Mouse (Mus musculus): Measurements from ENCODE around the gene Megf6. TPM values are rescaled to one million over a fixed set of nuclear protein-coding genes. Genes with fewer than 3 reads are reported as not detected.

Gene Megf6
- polyA plus RNA-seq, 1 experiment from 2014 or later, result 4.4 TPM

DNA sequence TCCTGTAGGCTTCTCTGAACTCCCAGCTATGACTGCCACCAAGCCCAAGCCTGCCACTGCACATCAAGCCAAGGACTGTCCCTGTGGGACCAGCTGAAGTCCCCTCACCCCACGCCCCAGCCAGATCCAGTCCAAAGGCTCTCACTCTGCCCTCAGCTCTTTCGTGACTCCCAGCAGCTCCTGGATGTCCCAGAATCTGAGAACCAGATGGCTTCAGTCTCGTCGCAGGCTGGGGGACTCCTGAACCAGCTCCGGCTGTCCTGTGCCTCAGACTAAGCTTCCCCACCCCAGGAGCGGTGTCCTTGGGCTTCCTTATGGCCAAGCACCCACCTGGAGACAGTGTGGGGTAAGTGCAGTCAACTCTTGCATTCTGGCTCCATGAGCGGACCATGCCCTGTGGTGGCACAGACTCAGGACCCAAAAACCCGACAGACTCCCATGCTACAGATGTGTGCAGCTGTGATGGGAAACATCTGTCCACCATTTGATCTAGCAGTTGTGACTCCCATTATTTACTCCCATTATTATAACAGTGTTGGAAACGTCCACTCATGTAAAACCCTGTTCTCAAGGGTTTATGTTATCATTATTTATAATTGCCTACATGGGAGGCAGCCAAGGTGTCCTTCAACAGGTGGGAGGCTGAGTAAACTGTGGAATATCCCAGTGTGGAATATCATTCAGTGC, 140.2 kb downstream of the Megf6 start:
- Histone ChIP-seq H3K4me3 (ENCODE audit: low read depth, low read length) (no peak overlapping the region), H3K4me2 (replicated peaks; ENCODE audit: low read depth) (no peak overlapping the region), H3K9me3 (ENCODE audit: control insufficient read depth) (no peaks in the 10 kb centered on the region), H3K27ac (ENCODE audit: low read depth, low read length) (no peak overlapping the region), H3K27me3 (replicated peaks; ENCODE audit: control insufficient read depth, insufficient read depth, low read length) (no peaks in the 10 kb centered on the region), H3K4me1 (replicated peaks; ENCODE audit: control insufficient read depth, insufficient read depth, low read length) (no peaks in the 10 kb centered on the region), H3K9ac (ENCODE audit: low read depth, low read length) (no peak overlapping the region), H3K36me3 (ENCODE audit: control insufficient read depth, insufficient read depth) (no peaks in the 10 kb centered on the region)
- no peak for ATAC-seq
- 63% methylated on average over 9 of the region's 9 CpGs for WGBS
- TF ChIP-seq CTCF (IDR thresholded peaks at IDR 0.05; ENCODE audit: low read depth), result no peak

DNA sequence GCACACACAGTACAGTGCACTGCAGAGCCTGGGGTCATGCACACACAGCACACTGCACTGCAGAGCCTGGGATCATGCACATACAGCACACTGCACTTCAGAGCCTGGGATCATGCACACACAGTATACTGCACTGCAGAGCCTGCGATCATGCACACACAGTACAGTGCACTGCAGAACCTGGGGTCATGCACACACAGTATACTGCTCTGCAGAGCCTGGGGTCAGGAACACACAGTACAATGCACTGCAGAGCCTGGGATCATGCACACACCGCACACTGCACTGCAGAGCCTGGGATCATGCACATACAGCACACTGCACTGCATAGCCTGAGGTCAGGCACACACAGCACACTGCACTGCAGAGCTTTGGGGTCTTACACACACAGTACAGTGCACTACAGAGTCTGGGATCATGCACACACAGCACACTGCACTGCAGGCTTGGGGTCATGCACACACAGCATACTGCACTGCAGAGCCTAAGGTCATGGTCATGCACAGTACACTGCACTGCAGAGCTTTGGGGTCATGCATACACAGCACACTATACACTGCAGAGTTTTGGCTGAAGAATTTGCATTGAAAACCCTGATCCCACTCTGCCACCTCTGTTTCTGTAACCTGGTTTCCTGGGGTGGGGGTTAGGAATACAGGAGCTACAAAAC, 141.7 kb downstream of the Megf6 start:
- no peak overlapping the region for H3K27ac ChIP-seq (ENCODE audit: low read depth, low read length)
- H3K27me3 ChIP-seq (replicated peaks; ENCODE audit: control insufficient read depth, insufficient read depth, low read length), result no peaks in the 10 kb centered on the region
- H3K36me3 ChIP-seq (ENCODE audit: control insufficient read depth, insufficient read depth), result no peaks in the 10 kb centered on the region
- no peaks in the 10 kb centered on the region for H3K4me1 ChIP-seq (replicated peaks; ENCODE audit: control insufficient read depth, insufficient read depth, low read length)
- TF ChIP-seq CTCF (IDR thresholded peaks at IDR 0.05; ENCODE audit: low read depth), result no peak
- WGBS, result 87% methylated on average over 2 of the region's 2 CpGs
- no peak for ATAC-seq
- H3K4me2 ChIP-seq (replicated peaks; ENCODE audit: low read depth), result no peak overlapping the region
- H3K4me3 ChIP-seq (ENCODE audit: low read depth, low read length), result no peak overlapping the region
- no peaks in the 10 kb centered on the region for H3K9me3 ChIP-seq (ENCODE audit: control insufficient read depth)
- no peak overlapping the region for H3K9ac ChIP-seq (ENCODE audit: low read depth, low read length)

DNA sequence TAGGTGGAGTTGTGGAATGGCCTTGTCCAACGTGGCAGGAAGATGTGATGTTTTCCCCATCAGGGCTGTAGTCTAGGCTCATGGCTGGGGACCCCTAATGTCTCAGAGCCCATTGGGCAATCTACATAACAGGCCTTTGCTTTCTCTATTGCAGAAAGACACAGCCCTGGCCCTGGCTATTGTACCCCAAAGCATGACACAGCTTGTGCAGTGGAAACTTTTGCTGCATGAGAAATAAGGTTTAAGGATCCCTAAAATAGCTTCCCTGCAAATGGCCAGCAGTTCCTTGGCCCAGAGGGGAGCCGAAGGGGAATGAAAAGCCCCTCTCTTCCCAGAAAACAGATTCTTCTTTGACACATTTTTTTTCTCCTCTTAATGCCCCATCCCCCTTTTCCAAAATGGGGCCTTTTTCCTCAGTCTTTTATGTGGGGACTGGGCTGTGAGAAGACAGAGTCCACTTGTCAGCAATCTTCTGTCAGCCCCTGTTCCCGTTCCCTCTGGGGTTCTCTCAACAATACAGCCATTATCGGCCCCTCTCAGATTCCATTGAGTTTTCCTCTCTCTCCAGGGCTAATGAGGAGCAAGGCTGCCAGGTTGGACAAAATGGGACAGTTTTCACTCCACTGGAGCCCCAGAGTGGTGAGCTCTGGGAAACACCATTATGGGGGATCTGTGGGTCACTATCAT, 142.5 kb downstream of the Megf6 start:
- Histone ChIP-seq H3K27me3 (replicated peaks; ENCODE audit: control insufficient read depth, insufficient read depth, low read length) (no peaks in the 10 kb centered on the region), H3K4me2 (replicated peaks; ENCODE audit: low read depth) (no peak overlapping the region), H3K27ac (ENCODE audit: low read depth, low read length) (no peak overlapping the region), H3K36me3 (ENCODE audit: control insufficient read depth, insufficient read depth) (no peaks in the 10 kb centered on the region), H3K9me3 (ENCODE audit: control insufficient read depth) (no peaks in the 10 kb centered on the region), H3K4me1 (replicated peaks; ENCODE audit: control insufficient read depth, insufficient read depth, low read length) (no peaks in the 10 kb centered on the region), H3K4me3 (ENCODE audit: low read depth, low read length) (no peak overlapping the region), H3K9ac (ENCODE audit: low read depth, low read length) (no peak overlapping the region)
- TF ChIP-seq CTCF (IDR thresholded peaks at IDR 0.05; ENCODE audit: low read depth), result no peak
- WGBS, result 59% methylated on average over 4 of the region's 4 CpGs
- no peak for ATAC-seq

DNA sequence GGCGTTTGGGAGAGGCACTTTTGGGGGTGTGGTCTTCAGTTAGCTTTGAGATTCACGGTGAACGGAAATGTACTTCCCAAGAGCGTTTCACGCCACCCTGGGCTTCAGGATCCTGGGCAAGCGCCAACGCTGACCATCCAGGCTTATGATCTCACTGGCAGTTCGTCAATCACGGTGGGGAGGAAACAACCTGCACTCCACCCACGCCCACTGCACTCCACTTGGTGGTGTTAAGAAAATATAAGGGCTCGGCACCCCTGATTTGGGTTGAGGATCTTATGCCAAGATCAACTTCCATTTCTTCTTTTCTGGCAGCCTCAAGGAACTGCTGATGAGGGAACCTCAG, 143.1 kb downstream of the Megf6 start:
- Histone ChIP-seq H3K4me1 (replicated peaks; ENCODE audit: control insufficient read depth, insufficient read depth, low read length) (no peaks in the 10 kb centered on the region), H3K27ac (ENCODE audit: low read depth, low read length) (no peak overlapping the region), H3K9me3 (ENCODE audit: control insufficient read depth) (no peaks in the 10 kb centered on the region), H3K9ac (ENCODE audit: low read depth, low read length) (no peak overlapping the region), H3K27me3 (replicated peaks; ENCODE audit: control insufficient read depth, insufficient read depth, low read length) (no peaks in the 10 kb centered on the region), H3K4me3 (ENCODE audit: low read depth, low read length) (no peak overlapping the region), H3K36me3 (ENCODE audit: control insufficient read depth, insufficient read depth) (0 out of 2 replicates have a peak, but pooled peaks cover 4% of the 10 kb centered on the region), H3K4me2 (replicated peaks; ENCODE audit: low read depth) (no peak overlapping the region)
- TF ChIP-seq CTCF (IDR thresholded peaks at IDR 0.05; ENCODE audit: low read depth), result no peak
- WGBS, result 82% methylated on average over 11 of the region's 11 CpGs
- ATAC-seq, result no peak

Other genes starting within 250 kb of the Megf6 start
- 60.8 and 62.6 TPM in 2 replicates for gene A430005L14Rik, start 213.5 kb upstream of the Megf6 start, polyA plus RNA-seq (2015; fragmentation: Nextera tagmentation; extraction: Ambion mirVana)
- 6.5 and 6.7 TPM in 2 replicates for gene Dffb, start 195.6 kb upstream of the Megf6 start, polyA plus RNA-seq (2015; fragmentation: Nextera tagmentation; extraction: Ambion mirVana)
- gene Cep104, start 195.5 kb upstream of the Megf6 start, polyA plus RNA-seq (2015; fragmentation: Nextera tagmentation; extraction: Ambion mirVana), result 3.8 and 4.0 TPM in 2 replicates
- 13.1 and 15.8 TPM in 2 replicates for gene Lrrc47, start 159.0 kb upstream of the Megf6 start, polyA plus RNA-seq (2015; fragmentation: Nextera tagmentation; extraction: Ambion mirVana)
- 160 and 174 TPM in 2 replicates for gene Smim1, start 144.5 kb upstream of the Megf6 start, polyA plus RNA-seq (2015; fragmentation: Nextera tagmentation; extraction: Ambion mirVana)
- 0.05 TPM in 1 of 2 replicates, not detected in the other for gene Ccdc27, start 128.1 kb upstream of the Megf6 start, polyA plus RNA-seq (2015; fragmentation: Nextera tagmentation; extraction: Ambion mirVana)
- gene Trp73, start 30.5 kb upstream of the Megf6 start, polyA plus RNA-seq (2015; fragmentation: Nextera tagmentation; extraction: Ambion mirVana), result 0.03 TPM in 1 of 2 replicates, not detected in the other
- 13.2 and 15.0 TPM in 2 replicates for gene Wrap73, start 28.4 kb upstream of the Megf6 start, polyA plus RNA-seq (2015; fragmentation: Nextera tagmentation; extraction: Ambion mirVana)
- 90.3 and 95.4 TPM in 2 replicates for gene Tprgl, start 10.1 kb upstream of the Megf6 start, polyA plus RNA-seq (2015; fragmentation: Nextera tagmentation; extraction: Ambion mirVana)
- 65.9 and 69.4 TPM in 2 replicates for gene Arhgef16, start 130.9 kb downstream of the Megf6 start, polyA plus RNA-seq (2015; fragmentation: Nextera tagmentation; extraction: Ambion mirVana)
- gene B230104I21Rik, start 165.4 kb downstream of the Megf6 start, polyA plus RNA-seq (2015; fragmentation: Nextera tagmentation; extraction: Ambion mirVana), result not detected in 2 replicates

Measured in intestine, postnatal 0 days (tissue).